Comparison of ENCODE assay signal across 15 mouse cellular contexts in genomic region chr13:11920495-11920894, GRCm38 (mm10).
DNase-seq lines count a peak whose midpoint lies in the region; ATAC-seq and TF ChIP-seq lines count a peak whose summit lies in the region.
"Had no signal": no experiment of that assay in that cellular context is flagged by ENCODE, and none has a peak within 500 bp of the region (broad histone marks: within the 10 kb centered on the region; RNA-seq: fewer than 3 reads in every experiment).

No protein-coding gene starts in this region.

- H3K4me1 ChIP-seq in forebrain, postnatal 0 days (ENCODE audit: insufficient read depth) = no peaks in the 10 kb centered on the region
- H3K4me1 ChIP-seq in forebrain, embryonic 15.5 days = no peaks in the 10 kb centered on the region
- no peaks in the 10 kb centered on the region for H3K4me1 ChIP-seq in kidney, postnatal 0 days (replicated peaks; ENCODE audit: insufficient read depth, low read length)
- H3K4me1 ChIP-seq: midbrain, embryonic 12.5 days had no signal

- no peak for DNase-seq in forebrain, postnatal 0 days
- DNase-seq in kidney, postnatal 0 days (ENCODE audit: low spot score) = peak; percentile 64
- DNase-seq in kidney, postnatal 10 days = no peak
- DNase-seq in brain, adult 2 months (ENCODE audit: low read depth, low spot score) = peak; percentile 72
- DNase-seq in cerebellum, adult 9-11 months = peak; percentile 59
- DNase-seq in right cerebral cortex, postnatal 25 days = no peak
- DNase-seq in heart, adult 8-10 months (ENCODE audit: low spot score) = no peak
- DNase-seq: gastrocnemius, postnatal 36 days; heart, postnatal 14 days; kidney, postnatal 25 days; lung, adult 18-20 months had no signal

- no peak overlapping the region for H3K27ac ChIP-seq in forebrain, postnatal 0 days (ENCODE audit: low read depth, low read length)
- no peak overlapping the region for H3K27ac ChIP-seq in forebrain, embryonic 15.5 days (replicated peaks)
- H3K27ac ChIP-seq in kidney, postnatal 0 days = no peak overlapping the region
- H3K27ac ChIP-seq: midbrain, embryonic 12.5 days had no signal

- TF ChIP-seq CTCF in forebrain, postnatal 0 days (IDR thresholded peaks at IDR 0.05; ENCODE audit: low read depth) = no peak
- TF ChIP-seq CTCF in kidney, postnatal 0 days (IDR thresholded peaks at IDR 0.05; ENCODE audit: low read depth) = no peak

- H3K4me2 ChIP-seq in forebrain, postnatal 0 days (ENCODE audit: low read depth) = no peak overlapping the region
- no peak overlapping the region for H3K4me2 ChIP-seq in forebrain, embryonic 15.5 days (replicated peaks)
- no peak overlapping the region for H3K4me2 ChIP-seq in kidney, postnatal 0 days (ENCODE audit: low read length)
- H3K4me2 ChIP-seq: heart, embryonic 11.5 days; midbrain, embryonic 12.5 days had no signal

- WGBS in forebrain, postnatal 0 days = 76% methylated on average over 1 of the region's 1 CpGs
- WGBS in forebrain, embryonic 15.5 days = 78% methylated on average over 1 of the region's 1 CpGs
- 44% methylated on average over 1 of the region's 1 CpGs for WGBS in kidney, postnatal 0 days

- ATAC-seq in forebrain, postnatal 0 days = peak; percentile 61; the same call in 1 of the 2 replicates
- ATAC-seq in forebrain, embryonic 15.5 days (replicated peaks) = no peak
- peak; percentile 78 for ATAC-seq in kidney, postnatal 0 days (replicated peaks; ENCODE audit: low FRiP score, low read depth)

- no peak overlapping the region for H3K4me3 ChIP-seq in forebrain, postnatal 0 days (ENCODE audit: low read depth, low read length)
- H3K4me3 ChIP-seq in forebrain, embryonic 15.5 days = no peak overlapping the region
- H3K4me3 ChIP-seq in kidney, postnatal 0 days (replicated peaks; ENCODE audit: low read depth, low read length) = no peak overlapping the region
- H3K4me3 ChIP-seq: midbrain, embryonic 12.5 days had no signal

- no peak overlapping the region for H3K9ac ChIP-seq in forebrain, postnatal 0 days
- no peak overlapping the region for H3K9ac ChIP-seq in forebrain, embryonic 15.5 days (replicated peaks)
- H3K9ac ChIP-seq in kidney, postnatal 0 days (ENCODE audit: low read depth, low read length) = no peak overlapping the region
- H3K9ac ChIP-seq: midbrain, embryonic 12.5 days had no signal

- no peaks in the 10 kb centered on the region for H3K27me3 ChIP-seq in forebrain, postnatal 0 days (ENCODE audit: insufficient read depth, low read length)
- H3K27me3 ChIP-seq in forebrain, embryonic 15.5 days = no peaks in the 10 kb centered on the region
- H3K27me3 ChIP-seq in kidney, postnatal 0 days (ENCODE audit: insufficient read depth, low read length) = no peaks in the 10 kb centered on the region
- H3K27me3 ChIP-seq: CH12.LX; midbrain, embryonic 12.5 days had no signal

- no peaks in the 10 kb centered on the region for H3K9me3 ChIP-seq in forebrain, postnatal 0 days (ENCODE audit: low read length)
- no peaks in the 10 kb centered on the region for H3K9me3 ChIP-seq in forebrain, embryonic 15.5 days
- no peaks in the 10 kb centered on the region for H3K9me3 ChIP-seq in kidney, postnatal 0 days (replicated peaks; ENCODE audit: low read length)
- H3K9me3 ChIP-seq: midbrain, embryonic 12.5 days had no signal

- no peaks in the 10 kb centered on the region for H3K36me3 ChIP-seq in forebrain, postnatal 0 days (ENCODE audit: insufficient read depth)
- H3K36me3 ChIP-seq in forebrain, embryonic 15.5 days = no peaks in the 10 kb centered on the region
- H3K36me3 ChIP-seq in kidney, postnatal 0 days (ENCODE audit: insufficient read depth, low read length) = no peaks in the 10 kb centered on the region
- H3K36me3 ChIP-seq: midbrain, embryonic 12.5 days had no signal

Comparison
In these comparisons a context has a peak if more than half of its experiments do, and no peak if none do; other contexts are left out.
1. DNase-seq: peak in kidney, postnatal 0 days (single experiment), brain, adult 2 months (single experiment) and cerebellum, adult 9-11 months (single experiment); none in forebrain, postnatal 0 days (single experiment), kidney, postnatal 10 days (single experiment), right cerebral cortex, postnatal 25 days (single experiment) and heart, adult 8-10 months (single experiment).